Mouse (Mus musculus): Measurements from ENCODE around the gene Catsperd. TPM values are rescaled to one million over a fixed set of nuclear protein-coding genes. Genes with fewer than 3 reads are reported as not detected.

The Catsperd gene
- polyA plus RNA-seq, 1 experiment: 0.25 TPM

- WGBS: 84% methylated on average over 2 of the region's 2 CpGs
- Histone ChIP-seq H3K27me3 (ENCODE audit: control insufficient read depth, insufficient read depth, low read length) (no peaks in the 10 kb centered on the region), H3K36me3 (ENCODE audit: control insufficient read depth, insufficient read depth, low read length) (peaks cover 82% of the 10 kb centered on the region), H3K4me1 (ENCODE audit: control insufficient read depth, insufficient read depth, insufficient read length, low read length) (no peaks in the 10 kb centered on the region), H3K4me3 (ENCODE audit: low read depth, low read length) (no peak overlapping the region), H3K27ac (ENCODE audit: insufficient read depth, low read depth, low read length) (no peak overlapping the region)
- no peak for TF ChIP-seq POLR2A (IDR thresholded peaks at IDR 0.05; ENCODE audit: low read depth, low read length)
- TF ChIP-seq CTCF (IDR thresholded peaks at IDR 0.05; ENCODE audit: extremely low read depth, insufficient read length, insufficient replicate concordance, low read depth, low read length): no peak
Measured at GRCm38 (mm10) chr17:56700451-56700850, 72.5 kb downstream of the Catsperd start.

- 85% methylated on average over 4 of the region's 4 CpGs for WGBS
- Histone ChIP-seq H3K27me3 (ENCODE audit: control insufficient read depth, insufficient read depth, low read length) (no peaks in the 10 kb centered on the region), H3K36me3 (ENCODE audit: control insufficient read depth, insufficient read depth, low read length) (peaks cover 87% of the 10 kb centered on the region)
Measured at GRCm38 (mm10) chr17:56703038-56703437, 75.1 kb downstream of the Catsperd start.

GRCm38 (mm10) chr17:56706515-56706914 is 78.6 kb downstream of the Catsperd start:
- Histone ChIP-seq H3K27ac (ENCODE audit: insufficient read depth, low read depth, low read length) (no peak overlapping the region), H3K4me1 (ENCODE audit: control insufficient read depth, insufficient read depth, insufficient read length, low read length) (no peaks in the 10 kb centered on the region), H3K27me3 (ENCODE audit: control insufficient read depth, insufficient read depth, low read length) (no peaks in the 10 kb centered on the region), H3K36me3 (ENCODE audit: control insufficient read depth, insufficient read depth, low read length) (peaks cover 89% of the 10 kb centered on the region), H3K4me3 (ENCODE audit: low read depth, low read length) (no peak overlapping the region)
- TF ChIP-seq CTCF (IDR thresholded peaks at IDR 0.05; ENCODE audit: extremely low read depth, insufficient read length, insufficient replicate concordance, low read depth, low read length) (no peak), POLR2A (IDR thresholded peaks at IDR 0.05; ENCODE audit: low read depth, low read length) (no peak)
- WGBS: 84% methylated on average over 1 of the region's 1 CpGs

More at GRCm38 (mm10) chr17:56703038-56703437, 75.1 kb downstream of the Catsperd start:
- Histone ChIP-seq H3K4me1 (ENCODE audit: control insufficient read depth, insufficient read depth, insufficient read length, low read length) (no peaks in the 10 kb centered on the region), H3K27ac (ENCODE audit: insufficient read depth, low read depth, low read length) (no peak overlapping the region), H3K4me3 (ENCODE audit: low read depth, low read length) (no peak overlapping the region)
- TF ChIP-seq CTCF (IDR thresholded peaks at IDR 0.05; ENCODE audit: extremely low read depth, insufficient read length, insufficient replicate concordance, low read depth, low read length): no peak

GRCm38 (mm10) chr17:56708692-56709091 is 80.7 kb downstream of the Catsperd start:
- no peak overlapping the region for H3K27ac ChIP-seq (ENCODE audit: insufficient read depth, low read depth, low read length)
- no peak overlapping the region for H3K4me3 ChIP-seq (ENCODE audit: low read depth, low read length)
- WGBS: 77% methylated on average over 4 of the region's 4 CpGs
- no peaks in the 10 kb centered on the region for H3K27me3 ChIP-seq (ENCODE audit: control insufficient read depth, insufficient read depth, low read length)
- TF ChIP-seq POLR2A (IDR thresholded peaks at IDR 0.05; ENCODE audit: low read depth, low read length): no peak
- TF ChIP-seq CTCF (IDR thresholded peaks at IDR 0.05; ENCODE audit: extremely low read depth, insufficient read length, insufficient replicate concordance, low read depth, low read length): no peak
- H3K4me1 ChIP-seq (ENCODE audit: control insufficient read depth, insufficient read depth, insufficient read length, low read length): no peaks in the 10 kb centered on the region
- peaks cover 76% of the 10 kb centered on the region for H3K36me3 ChIP-seq (ENCODE audit: control insufficient read depth, insufficient read depth, low read length)

- 84% methylated on average over 3 of the region's 3 CpGs for WGBS
- Histone ChIP-seq H3K36me3 (ENCODE audit: control insufficient read depth, insufficient read depth, low read length) (peaks cover 68% of the 10 kb centered on the region), H3K4me3 (ENCODE audit: low read depth, low read length) (no peak overlapping the region), H3K27me3 (ENCODE audit: control insufficient read depth, insufficient read depth, low read length) (no peaks in the 10 kb centered on the region), H3K4me1 (ENCODE audit: control insufficient read depth, insufficient read depth, insufficient read length, low read length) (no peaks in the 10 kb centered on the region), H3K27ac (ENCODE audit: insufficient read depth, low read depth, low read length) (no peak overlapping the region)
- TF ChIP-seq POLR2A (IDR thresholded peaks at IDR 0.05; ENCODE audit: low read depth, low read length): no peak
Measured at GRCm38 (mm10) chr17:56709708-56710107, 81.8 kb downstream of the Catsperd start.

Other genes starting within 250 kb of the Catsperd start
- 42.5 and 54.1 TPM in 2 replicates for gene Ptprs, start 151.7 kb upstream of the Catsperd start, polyA plus RNA-seq (2012; rRNA removed)
- gene Znrf4, start 115.7 kb upstream of the Catsperd start, polyA plus RNA-seq (2012; rRNA removed): not detected in 2 replicates
- 2.7 TPM in 2 replicates for gene Gm20219, start 73.8 kb upstream of the Catsperd start, polyA plus RNA-seq (2012; rRNA removed)
- gene Safb2, start 43.6 kb upstream of the Catsperd start, polyA plus RNA-seq (2012; rRNA removed): 69.2 and 110 TPM in 2 replicates
- 47.8 and 95.7 TPM in 2 replicates for gene Safb, start 43.3 kb upstream of the Catsperd start, polyA plus RNA-seq (2012; rRNA removed)
- 136 and 142 TPM in 2 replicates for gene 2410015M20Rik, start 18.4 kb upstream of the Catsperd start, polyA plus RNA-seq (2012; rRNA removed)
- 1,882 and 2,245 TPM in 2 replicates for gene Rpl36, start 14.7 kb upstream of the Catsperd start, polyA plus RNA-seq (2012; rRNA removed)
- gene Lonp1, start 1.3 kb upstream of the Catsperd start, polyA plus RNA-seq (2012; rRNA removed): 31.1 and 55.7 TPM in 2 replicates
- 37.2 and 65.1 TPM in 2 replicates for gene Ranbp3, start 45.2 kb downstream of the Catsperd start, polyA plus RNA-seq (2012; rRNA removed)
- gene Ndufa11, start 89.6 kb downstream of the Catsperd start, polyA plus RNA-seq (2012; rRNA removed): 662 and 1,009 TPM in 2 replicates
- 13.2 and 18.0 TPM in 2 replicates for gene Vmac, start 89.9 kb downstream of the Catsperd start, polyA plus RNA-seq (2012; rRNA removed)
- 34.9 and 36.8 TPM in 2 replicates for gene Nrtn, start 129.4 kb downstream of the Catsperd start, polyA plus RNA-seq (2012; rRNA removed)
- gene Dus3l, start 136.6 kb downstream of the Catsperd start, polyA plus RNA-seq (2012; rRNA removed): 32.1 and 55.6 TPM in 2 replicates
- 2.0 and 3.7 TPM in 2 replicates for gene Prr22, start 142.1 kb downstream of the Catsperd start, polyA plus RNA-seq (2012; rRNA removed)
- gene Rfx2, start 202.9 kb downstream of the Catsperd start, polyA plus RNA-seq (2012; rRNA removed): 7.7 and 15.4 TPM in 2 replicates
- gene Acsbg2, start 246.3 kb downstream of the Catsperd start, polyA plus RNA-seq (2012; rRNA removed): not detected in 2 replicates
- not detected in 2 replicates for gene 1700061G19Rik, start 247.3 kb downstream of the Catsperd start, polyA plus RNA-seq (2012; rRNA removed)